Mouse (Mus musculus): ENCODE measurements around the gene Gm7534.

The Gm7534 gene

DNA sequence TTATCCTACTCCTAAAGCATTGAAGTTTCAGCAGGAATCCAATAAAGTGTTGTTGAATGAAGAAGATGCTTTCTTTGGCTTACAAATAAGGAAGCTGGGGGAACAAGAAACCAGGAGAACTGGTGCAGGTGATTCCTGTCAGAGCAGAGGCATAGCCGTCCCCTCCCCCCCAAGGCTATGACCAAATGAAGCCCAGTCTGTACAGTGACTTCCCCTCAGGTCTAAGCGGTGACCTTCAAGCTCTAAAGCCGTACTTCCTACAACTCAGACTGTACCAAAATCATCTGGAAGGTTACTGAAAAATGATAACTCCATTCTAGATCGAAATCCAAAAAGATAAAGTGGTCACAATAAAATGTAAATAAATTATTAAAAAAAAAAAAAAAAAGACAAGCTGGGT is 53.4 kb downstream of the Gm7534 start:
- in situ Hi-C loops (cut with MboI; ENCODE audit: low sequenced_read_pairs): no loop called here

DNA sequence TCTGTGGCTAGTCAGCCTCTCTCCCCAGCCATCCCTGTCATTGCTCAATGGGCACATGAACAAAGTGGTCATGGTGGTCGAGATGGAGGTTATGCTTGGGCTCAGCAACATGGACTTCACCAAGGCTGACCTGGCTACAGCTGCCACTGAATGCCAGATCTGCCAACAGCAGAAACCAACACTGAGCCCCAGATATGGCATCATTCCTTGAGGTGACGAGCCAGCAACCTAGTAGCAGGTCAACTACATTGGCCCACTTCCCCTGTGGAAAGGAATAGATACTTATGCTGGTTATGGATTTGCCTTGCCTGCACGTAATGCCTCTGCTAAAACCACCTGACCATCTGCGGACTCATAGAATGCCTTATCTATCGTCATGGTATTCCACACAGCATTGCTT is 58.5 kb downstream of the Gm7534 start:
- in situ Hi-C loops (cut with MboI; ENCODE audit: low sequenced_read_pairs): loop anchor here (5.0 kb wide), 1 partner anchor 33 kb away; no protein-coding TSS in a partner anchor
